Mouse (Mus musculus) kidney, adult 9 months (tissue): ENCODE data around the gene Eri2.
"Not testable (repeated sequence)": the region's sequence is repeated elsewhere in the genome, so short reads cannot be mapped to it uniquely, and the experiment has no call there.

ENCODE experiments used
- DNase-seq: peaks from one replicate; pipeline ENCODE4 v3.0.0; 2022

Gene Eri2

DNA sequence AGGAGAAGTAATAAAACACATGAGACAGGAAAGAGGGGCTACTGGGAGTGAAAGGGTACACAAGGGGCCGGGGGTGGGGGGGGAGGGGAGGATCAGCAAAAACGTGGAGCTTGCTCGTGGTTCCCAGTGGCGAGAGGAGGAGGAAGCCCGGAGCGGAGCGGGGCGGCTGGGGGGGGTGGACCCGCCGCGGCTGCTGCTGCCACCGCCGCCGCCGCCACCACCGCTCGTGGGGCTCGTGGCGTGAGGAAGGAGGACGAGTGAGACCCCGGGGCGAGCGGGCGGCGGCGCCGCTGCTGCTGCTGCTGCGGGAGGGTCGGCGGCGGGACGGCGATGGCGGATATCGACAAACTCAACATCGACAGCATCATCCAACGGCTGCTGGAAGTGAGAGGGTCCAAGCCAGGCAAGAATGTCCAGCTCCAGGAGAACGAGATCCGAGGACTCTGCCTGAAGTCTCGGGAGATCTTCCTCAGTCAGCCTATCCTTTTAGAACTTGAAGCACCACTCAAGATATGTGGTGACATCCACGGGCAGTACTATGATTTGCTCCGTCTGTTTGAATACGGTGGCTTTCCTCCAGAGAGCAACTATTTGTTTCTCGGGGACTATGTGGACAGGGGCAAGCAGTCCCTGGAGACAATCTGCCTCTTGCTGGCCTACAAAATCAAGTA is 53.9 kb downstream of the Eri2 start:
- DNase-seq = not testable (repeated sequence)

GRCm38 (mm10) chr7:119738877-119739276 is 55.0 kb downstream of the Eri2 start:
- DNase-seq = no peak

GRCm38 (mm10) chr7:119731262-119731661 is 62.6 kb downstream of the Eri2 start:
- peak; percentile 56 for DNase-seq

GRCm38 (mm10) chr7:119727621-119728020 is 66.2 kb downstream of the Eri2 start:
- no peak for DNase-seq

- no peak for DNase-seq
These were observed 72.9 kb downstream of the Eri2 start for GRCm38 (mm10) chr7:119720947-119721310.

DNA sequence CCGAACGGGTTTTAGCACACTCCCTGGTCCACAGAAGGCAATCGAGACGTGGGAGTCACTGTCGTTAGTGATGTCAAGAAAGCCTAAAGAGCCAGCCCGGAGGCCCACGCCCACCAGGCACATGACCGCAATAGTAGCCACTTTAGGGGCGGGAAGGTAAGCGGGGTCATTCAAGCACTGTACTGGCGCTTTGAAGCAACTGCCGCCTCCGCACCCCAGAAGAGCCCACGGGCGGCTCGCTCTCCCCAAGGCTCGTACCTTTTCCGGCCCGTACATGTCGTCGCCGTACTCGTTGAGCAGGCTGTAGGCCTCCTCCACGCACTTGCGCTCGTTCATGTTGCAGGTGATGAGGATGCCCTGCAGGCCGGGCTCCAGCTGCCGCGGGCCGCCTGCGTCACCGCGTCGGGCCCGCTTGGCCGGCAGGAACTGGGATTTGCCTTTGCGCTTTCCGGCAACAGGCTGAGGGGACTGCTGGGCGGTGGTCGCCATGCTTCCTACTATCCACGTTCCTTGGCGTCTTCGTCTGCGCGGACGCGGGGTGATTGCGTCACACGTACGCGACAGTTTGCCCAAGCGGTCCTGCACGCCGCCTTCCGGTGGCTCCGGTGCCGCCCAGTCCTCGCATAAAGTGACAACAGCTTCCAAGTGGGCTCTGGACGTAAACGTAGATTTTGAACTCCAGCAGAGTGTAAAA is 73.5 kb downstream of the Eri2 start, which contains the start of gene Thumpd1:
Gene Thumpd1 (minus strand): TSS at position 546 of the 694 bp plus-strand sequence.
- peak; percentile 91 for DNase-seq
